In genomic region chr11:3573092-3573491, GRCm38 (mm10) we compare ENCODE assay signal across 9 mouse cellular contexts. TPM values are rescaled to one million over a fixed set of nuclear protein-coding genes. Genes with fewer than 3 reads are reported as not detected.
A peak's percentile ranks its signal among the peaks of the same experiment; 100 is the strongest.
DNase-seq lines count a peak whose midpoint lies in the region; ATAC-seq and TF ChIP-seq lines count a peak whose summit lies in the region.
"Had no signal": no experiment of that assay in that cellular context is flagged by ENCODE, and none has a peak within 500 bp of the region (broad histone marks: within the 10 kb centered on the region; RNA-seq: fewer than 3 reads in every experiment).

No protein-coding gene starts in this region.

- H3K79me2 ChIP-seq in liver, adult 2 months (ENCODE audit: control insufficient read depth, insufficient read depth, low read length), result no peaks in the 10 kb centered on the region

- no peak overlapping the region for H3K4me3 ChIP-seq in hindbrain, embryonic 12.5 days
- H3K4me3 ChIP-seq in liver, adult 2 months (ENCODE audit: insufficient read depth, low read depth, low read length), result no peak overlapping the region
- no peak overlapping the region for H3K4me3 ChIP-seq in neural tube, embryonic 13.5 days
- H3K4me3 ChIP-seq: neural tube, embryonic 12.5 days had no signal

- H3K9ac ChIP-seq in hindbrain, embryonic 12.5 days, result no peak overlapping the region
- H3K9ac ChIP-seq in liver, adult 2 months (ENCODE audit: low read depth, low read length), result no peak overlapping the region
- no peak overlapping the region for H3K9ac ChIP-seq in neural tube, embryonic 13.5 days
- H3K9ac ChIP-seq: neural tube, embryonic 12.5 days had no signal

- H3K4me2 ChIP-seq in hindbrain, embryonic 12.5 days (replicated peaks), result no peak overlapping the region
- H3K4me2 ChIP-seq in neural tube, embryonic 13.5 days, result no peak overlapping the region
- H3K4me2 ChIP-seq: neural tube, embryonic 12.5 days had no signal

- H3K4me1 ChIP-seq in hindbrain, embryonic 12.5 days, result peaks cover 4% of the 10 kb centered on the region; the same call in 1 of the 2 replicates
- H3K4me1 ChIP-seq in liver, adult 2 months (ENCODE audit: control insufficient read depth, insufficient read depth, low read length), result peaks cover 6% of the 10 kb centered on the region
- H3K4me1 ChIP-seq in neural tube, embryonic 13.5 days (replicated peaks), result peaks cover 5% of the 10 kb centered on the region

- H3K27ac ChIP-seq in hindbrain, embryonic 12.5 days, result peak overlapping the region; percentile 14; the same call in 1 of the 2 replicates
- H3K27ac ChIP-seq in liver, adult 2 months (replicated peaks; ENCODE audit: insufficient read depth, low read depth, low read length), result peak overlapping the region; percentile 77
- H3K27ac ChIP-seq in neural tube, embryonic 13.5 days (replicated peaks), result peak overlapping the region; percentile 39; the same call in 1 of the 2 replicates
- H3K27ac ChIP-seq: neural tube, embryonic 12.5 days had no signal

- WGBS in hindbrain, embryonic 12.5 days, result 14% methylated on average over 9 of the region's 9 CpGs
- WGBS in liver, adult 2 months, result 57% methylated on average over 9 of the region's 9 CpGs
- 11% methylated on average over 9 of the region's 9 CpGs for WGBS in neural tube, embryonic 13.5 days

- no peak for TF ChIP-seq POLR2A in liver, adult 2 months (IDR thresholded peaks at IDR 0.05; ENCODE audit: extremely low read depth, insufficient read depth, low read length)

- no peaks in the 10 kb centered on the region for H3K36me3 ChIP-seq in hindbrain, embryonic 12.5 days
- H3K36me3 ChIP-seq in liver, adult 2 months (ENCODE audit: control insufficient read depth, insufficient read depth, low read length), result no peaks in the 10 kb centered on the region
- no peaks in the 10 kb centered on the region for H3K36me3 ChIP-seq in neural tube, embryonic 13.5 days
- H3K36me3 ChIP-seq: neural tube, embryonic 12.5 days had no signal

- no peaks in the 10 kb centered on the region for H3K9me3 ChIP-seq in hindbrain, embryonic 12.5 days (replicated peaks)
- H3K9me3 ChIP-seq in neural tube, embryonic 13.5 days, result no peaks in the 10 kb centered on the region
- H3K9me3 ChIP-seq: neural tube, embryonic 12.5 days had no signal

- ATAC-seq in hindbrain, embryonic 12.5 days (ENCODE audit: low FRiP score), result no peak
- ATAC-seq in neural tube, embryonic 13.5 days (ENCODE audit: low read depth), result peak; percentile 63; the same call in 1 of the 2 replicates

- DNase-seq in urinary bladder, postnatal 14 days (ENCODE audit: low spot score), result peak; percentile 38
- no peak for DNase-seq in urinary bladder, postnatal 10 days (ENCODE audit: low spot score)
- peak; percentile 65 for DNase-seq in gastrocnemius, adult 18-20 months (ENCODE audit: low spot score)
- peak; percentile 46 for DNase-seq in liver, adult 2 months (ENCODE audit: extremely low read depth, low read depth, low spot score)
- no peak for DNase-seq in frontal cortex, adult 2 months (ENCODE audit: extremely low spot score in 1 of 2, low spot score in 1 of 2)
- DNase-seq in layer of hippocampus, postnatal 36 days, result no peak

- no peak for TF ChIP-seq CTCF in liver, adult 2 months (IDR thresholded peaks at IDR 0.05; ENCODE audit: low read depth, low read length)

- H3K27me3 ChIP-seq in hindbrain, embryonic 12.5 days, result no peaks in the 10 kb centered on the region
- H3K27me3 ChIP-seq in liver, adult 2 months (ENCODE audit: control insufficient read depth, insufficient read depth, low read length), result no peaks in the 10 kb centered on the region
- H3K27me3 ChIP-seq in neural tube, embryonic 13.5 days, result no peaks in the 10 kb centered on the region
- H3K27me3 ChIP-seq: neural tube, embryonic 12.5 days had no signal

RNA-seq across cellular contexts. Expression of gene Smtn, which starts 32.7 kb away (rescaled TPM):
- 10 to 100 TPM; 79.9 to 89.7 TPM for total RNA-seq in gastrocnemius, adult 18-20 months (2021)
- 42.2 TPM in 2 replicates for polyA plus RNA-seq in hindbrain, embryonic 12.5 days (2016; fragmentation: Nextera tagmentation; extraction: Ambion mirVana)
- total RNA-seq in liver, adult 2 months (2014; rRNA removed), result 2.2 and 4.4 TPM in 2 replicates
- 2.8 and 2.9 TPM in 2 replicates for polyA plus RNA-seq in liver, adult 2 months (2012; rRNA removed)
- polyA plus RNA-seq in neural tube, embryonic 13.5 days (2015; fragmentation: Nextera tagmentation; extraction: Ambion mirVana), result 20.9 and 23.0 TPM in 2 replicates
- 6.8 and 7.2 TPM in 2 replicates for polyA plus RNA-seq in frontal cortex, adult 2 months (2012; rRNA removed)
- total RNA-seq in layer of hippocampus, postnatal 36 days (2021), result 10 to 100 TPM in 1 of 2 experiments, 1 to 10 TPM in 1; 7.0 to 11.8 TPM

RNA-seq across cellular contexts. Expression of gene Selenom, which starts 58.6 kb away (rescaled TPM):
- total RNA-seq in gastrocnemius, adult 18-20 months (2021), result 10 to 100 TPM in 1 of 2 experiments, 1 to 10 TPM in 1; 9.6 to 14.6 TPM
- 78.0 and 83.6 TPM in 2 replicates for polyA plus RNA-seq in hindbrain, embryonic 12.5 days (2016; fragmentation: Nextera tagmentation; extraction: Ambion mirVana)
- 2.4 and 2.6 TPM in 2 replicates for total RNA-seq in liver, adult 2 months (2014; rRNA removed)
- polyA plus RNA-seq in liver, adult 2 months (2012; rRNA removed), result 6.3 and 6.7 TPM in 2 replicates
- 75.0 and 83.6 TPM in 2 replicates for polyA plus RNA-seq in neural tube, embryonic 13.5 days (2015; fragmentation: Nextera tagmentation; extraction: Ambion mirVana)
- 344 and 400 TPM in 2 replicates for polyA plus RNA-seq in frontal cortex, adult 2 months (2012; rRNA removed)
- 100 to 1,000 TPM; 187 to 193 TPM for total RNA-seq in layer of hippocampus, postnatal 36 days (2021)

Comparison
In these comparisons a context has a peak if more than half of its experiments do, and no peak if none do; other contexts are left out.
1. DNase-seq: peak in urinary bladder, postnatal 14 days (single experiment), gastrocnemius, adult 18-20 months (single experiment) and liver, adult 2 months (single experiment); none in urinary bladder, postnatal 10 days (single experiment), frontal cortex, adult 2 months (0 of 2) and layer of hippocampus, postnatal 36 days (0 of 2).
2. H3K27ac ChIP-seq: peak in every context shown above with its lines; median percentile 77 in liver, adult 2 months; 39 in neural tube, embryonic 13.5 days; 14 in hindbrain, embryonic 12.5 days.